Mouse (Mus musculus) hematopoietic stem cell, adult 5-6 weeks (primary cell): Measurements from ENCODE around the gene Dusp7. TPM values are rescaled to one million over a fixed set of nuclear protein-coding genes. Genes with fewer than 3 reads are reported as not detected.

Source experiments
- ATAC-seq, 2 experiments: fragments of 125-278 bp in 1 of 2; replicated peaks in 1 of 2; 2 replicates each; pipeline ENCODE4 v1.8.0; 2016 to 2017; ENCODE audit warnings: inconsistent platforms in 2 of 2, mild to moderate bottlenecking in 2 of 2, moderate number of reproducible peaks in 2 of 2, low read depth in 1 of 2, moderate TSS enrichment in 1 of 2; ENCODE audit not compliant: low FRiP score in 2 of 2, poor library complexity in 2 of 2, severe bottlenecking in 2 of 2, insufficient read depth in 1 of 2, low TSS enrichment in 1 of 2
- total RNA-seq: library from RNA; stranded (forward); fragments of 172-1452, 232-1000 nt; gene quantifications from 2 replicates; pipeline ENCODE4 v1.2.3, GENCODE M21; 2017

The Dusp7 gene
- total RNA-seq = 4.9 and 13.1 TPM in 2 replicates

GRCm38 (mm10) chr9:106368112-106368717 lies at the start of gene Dusp7:
Gene Dusp7, plus strand, starts transcription at chr9:106368632.
- ATAC-seq = peak in 1 of 2 experiments; percentile 9; a peak in 1 of 4 replicates

- ATAC-seq = no peak
Observed at GRCm38 (mm10) chr9:106319095-106319494, 49.3 kb upstream of the Dusp7 start.

GRCm38 (mm10) chr9:106322497-106322896 lies 45.9 kb upstream of the Dusp7 start:
- ATAC-seq = no peak

GRCm38 (mm10) chr9:106326241-106326640 lies 42.2 kb upstream of the Dusp7 start:
- no peak for ATAC-seq

GRCm38 (mm10) chr9:106327125-106327809 lies 41.2 kb upstream of the Dusp7 start:
- ATAC-seq = no peak

GRCm38 (mm10) chr9:106328068-106328610 lies 40.3 kb upstream of the Dusp7 start:
- ATAC-seq = no peak

GRCm38 (mm10) chr9:106328772-106329511 lies 39.5 kb upstream of the Dusp7 start:
- ATAC-seq = no peak

- no peak for ATAC-seq
Observed at GRCm38 (mm10) chr9:106332746-106333145, 35.7 kb upstream of the Dusp7 start.

- no peak for ATAC-seq
Observed at GRCm38 (mm10) chr9:106337620-106338019, 30.8 kb upstream of the Dusp7 start.

GRCm38 (mm10) chr9:106338462-106339172 lies 29.8 kb upstream of the Dusp7 start:
- ATAC-seq = no peak

- no peak for ATAC-seq
Observed at GRCm38 (mm10) chr9:106339173-106339558, 29.3 kb upstream of the Dusp7 start.

GRCm38 (mm10) chr9:106339730-106340129 lies 28.7 kb upstream of the Dusp7 start:
- no peak for ATAC-seq

GRCm38 (mm10) chr9:106340501-106341312 lies 27.7 kb upstream of the Dusp7 start:
- no peak for ATAC-seq

- no peak for ATAC-seq
Observed at GRCm38 (mm10) chr9:106341313-106341686, 27.1 kb upstream of the Dusp7 start.

GRCm38 (mm10) chr9:106342573-106342972 lies 25.9 kb upstream of the Dusp7 start:
- ATAC-seq = no peak

- 0 out of 4 replicates have a peak, but pooled peaks of 1 of the 2 experiments have one; percentile 8 for ATAC-seq
Observed at GRCm38 (mm10) chr9:106345167-106345566, 23.3 kb upstream of the Dusp7 start.

- peak; percentile 69 to 74 for ATAC-seq
Observed at GRCm38 (mm10) chr9:106345630-106346029, 22.8 kb upstream of the Dusp7 start.
